Mouse (Mus musculus) myocyte (in vitro differentiated cells): ENCODE results near the gene Sema4g. TPM values are rescaled to one million over a fixed set of nuclear protein-coding genes. Genes with fewer than 3 reads are reported as not detected.

Experiments used
- H3K27me3 ChIP-seq: one replicate; pipeline ENCODE4 v1.6.1; 2011; ENCODE audit not compliant: control insufficient read depth, insufficient read depth, insufficient read length
- H3K36me3 ChIP-seq: one replicate; pipeline ENCODE4 v1.6.1; 2011; ENCODE audit not compliant: control insufficient read depth, insufficient read depth
- H3K4me2 ChIP-seq: one replicate; pipeline ENCODE4 v1.6.1; 2011; ENCODE audit warnings: low read depth, control low read depth
- H3K4me3 ChIP-seq: one replicate; pipeline ENCODE4 v1.5.1; 2011; ENCODE audit warnings: mild to moderate bottlenecking, control low read depth, moderate library complexity
- H3K79me2 ChIP-seq: one replicate; pipeline ENCODE4 v1.6.1; 2011; ENCODE audit not compliant: control insufficient read depth, insufficient read depth
- H3ac ChIP-seq: one replicate; pipeline ENCODE4 v1.6.1; 2011; ENCODE audit not compliant: control insufficient read depth, insufficient read length
- CEBPB ChIP-seq: IDR thresholded peaks from 2 replicates; pipeline ENCODE4 v1.6.1; 2011; ENCODE audit warnings: mild to moderate bottlenecking, moderate library complexity; ENCODE audit not compliant: poor library complexity, insufficient read depth, severe bottlenecking
- E2F4 ChIP-seq: IDR thresholded peaks from one replicate; pipeline ENCODE4 v1.6.1; 2011; ENCODE audit warnings: mild to moderate bottlenecking, control low read depth, moderate library complexity; ENCODE audit not compliant: insufficient read depth
- MAX ChIP-seq: IDR thresholded peaks from one replicate; pipeline ENCODE4 v1.6.1; 2011; ENCODE audit warnings: low read depth, mild to moderate bottlenecking, control low read depth
- MYOD1 ChIP-seq, 3 experiments: IDR thresholded peaks; one replicate each; pipeline ENCODE4 v1.6.1; 2011; ENCODE audit warnings: control low read depth in 2 of 3, low read depth in 2 of 3, mild to moderate bottlenecking in 2 of 3, moderate library complexity in 1 of 3; ENCODE audit not compliant: insufficient read length in 2 of 3, control insufficient read depth in 1 of 3
- MYOG ChIP-seq, 3 experiments: IDR thresholded peaks; one replicate each; pipeline ENCODE4 v1.6.1; 2011; ENCODE audit warnings: control low read depth in 2 of 3, low read depth in 2 of 3, mild to moderate bottlenecking in 2 of 3; ENCODE audit not compliant: insufficient read length in 2 of 3, control insufficient read depth in 1 of 3, insufficient read depth in 1 of 3
- POLR2A ChIP-seq: IDR thresholded peaks from one replicate; pipeline ENCODE4 v1.6.1; 2011; ENCODE audit warnings: low read depth, mild to moderate bottlenecking, control low read depth, moderate library complexity; ENCODE audit not compliant: insufficient read length
- POLR2AphosphoS2 ChIP-seq: IDR thresholded peaks from one replicate; pipeline ENCODE4 v1.6.1; 2011; ENCODE audit warnings: low read depth, control low read depth; ENCODE audit not compliant: insufficient read length
- REST ChIP-seq: IDR thresholded peaks from one replicate; pipeline ENCODE4 v1.6.1; 2011; ENCODE audit warnings: mild to moderate bottlenecking, control low read depth, moderate library complexity; ENCODE audit not compliant: insufficient read depth, insufficient read length
- SRF ChIP-seq: IDR thresholded peaks from one replicate; pipeline ENCODE4 v1.6.1; 2011; ENCODE audit warnings: low read depth; ENCODE audit not compliant: control insufficient read depth, insufficient read length
- TCF12 ChIP-seq: IDR thresholded peaks from one replicate; pipeline ENCODE4 v1.6.1; 2011; ENCODE audit warnings: mild to moderate bottlenecking, control low read depth; ENCODE audit not compliant: poor library complexity, insufficient read depth, severe bottlenecking
- TCF3 ChIP-seq: IDR thresholded peaks from one replicate; pipeline ENCODE4 v1.6.1; 2011; ENCODE audit warnings: low read depth, control low read depth; ENCODE audit not compliant: insufficient read length
- USF1 ChIP-seq: IDR thresholded peaks from one replicate; pipeline ENCODE4 v1.6.1; 2011; ENCODE audit warnings: low read depth, mild to moderate bottlenecking, control low read depth, moderate library complexity
- polyA plus RNA-seq: library from polyadenylated mRNA; unstranded; fragments of >200 nt; fragmentation: generic; extraction: Trizol; gene quantifications from one replicate; pipeline ENCODE4 v1.2.1, GENCODE M21; 2012; ENCODE audit warnings: missing spikeins

The Sema4g gene
- polyA plus RNA-seq, 1 experiment, result 0.43 TPM

DNA sequence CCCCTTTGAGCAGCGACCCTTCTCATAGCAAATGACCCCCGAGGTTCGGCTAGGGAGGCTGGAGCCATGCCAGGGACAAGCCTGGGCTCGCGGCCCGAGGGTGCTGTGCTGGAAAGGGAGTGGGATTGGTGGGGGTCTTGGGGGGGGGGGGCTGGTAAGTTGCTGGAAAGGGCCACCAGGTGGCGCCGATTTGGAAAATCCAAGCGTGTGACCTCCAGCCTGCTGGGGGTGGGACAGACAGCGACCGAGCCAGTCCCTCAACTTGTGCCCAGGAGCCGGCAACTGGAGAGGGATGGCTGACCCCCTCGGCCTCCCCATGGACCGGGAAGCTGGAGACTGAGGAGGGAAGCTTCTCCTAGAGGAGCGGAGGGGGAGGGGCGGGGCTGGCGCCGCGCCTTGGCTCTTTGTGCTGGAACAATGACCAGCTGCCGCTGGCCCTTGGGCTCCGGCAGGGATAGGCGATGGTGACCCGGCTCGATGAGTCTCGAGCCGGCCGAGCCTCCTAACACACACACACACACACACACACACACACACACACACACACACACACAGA is 28.4 kb downstream of the Sema4g start:
- Histone ChIP-seq H3K27me3 (no peaks in the 10 kb centered on the region), H3K79me2 (peaks cover 50% of the 10 kb centered on the region), H3ac (peak overlapping the region; percentile 86), H3K4me2 (peak overlapping the region; percentile 90), H3K36me3 (no peaks in the 10 kb centered on the region), H3K4me3 (peak overlapping the region; percentile 87)
- TF ChIP-seq MYOG (IDR thresholded peaks at IDR 0.05; ENCODE audit: control insufficient read depth in 1 of 3, insufficient read depth in 1 of 3, insufficient read length in 2 of 3, low read depth in 2 of 3) (peak in 1 of 3 experiments; percentile 64), POLR2A (peak; percentile 51), USF1 (no peak), POLR2AphosphoS2 (peak; percentile 59), MAX (no peak), TCF12 (no peak), MYOD1 (IDR thresholded peaks at IDR 0.05; ENCODE audit: control insufficient read depth in 1 of 3, insufficient read length in 2 of 3, low read depth in 2 of 3) (no peak), SRF (no peak), E2F4 (no peak), TCF3 (no peak), REST (no peak), CEBPB (no peak)

DNA sequence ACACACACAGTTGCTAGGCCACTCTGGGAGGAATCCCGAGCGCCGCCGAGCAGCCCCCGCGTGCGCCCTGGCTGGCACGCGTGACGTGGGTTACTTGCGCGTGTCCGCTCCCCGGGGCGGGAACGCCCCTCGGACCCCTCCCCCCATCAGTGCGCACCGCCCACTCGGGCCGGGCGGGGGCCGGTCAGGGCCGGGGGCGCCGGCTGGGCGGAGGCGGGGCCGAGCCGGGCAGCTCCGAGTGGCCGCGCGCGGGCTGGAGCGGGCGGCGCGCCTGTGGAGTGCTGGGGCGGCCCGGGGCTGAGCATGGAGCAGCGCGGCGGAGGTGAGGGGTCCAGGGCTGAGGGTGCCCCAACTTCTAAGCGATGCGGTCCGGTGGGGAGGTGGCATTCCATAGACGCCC is 29.0 kb downstream of the Sema4g start:
- Histone ChIP-seq H3K27me3 (no peaks in the 10 kb centered on the region), H3K79me2 (peaks cover 55% of the 10 kb centered on the region), H3K4me3 (peak overlapping the region; percentile 87), H3ac (peak overlapping the region; percentile 86), H3K36me3 (no peaks in the 10 kb centered on the region), H3K4me2 (peak overlapping the region; percentile 90)
- TF ChIP-seq SRF (no peak), MAX (no peak), MYOG (IDR thresholded peaks at IDR 0.05; ENCODE audit: control insufficient read depth in 1 of 3, insufficient read depth in 1 of 3, insufficient read length in 2 of 3, low read depth in 2 of 3) (peak in 1 of 3 experiments; percentile 7), REST (no peak), E2F4 (no peak), POLR2AphosphoS2 (peak; percentile 74), TCF12 (no peak), POLR2A (peak; percentile 70), TCF3 (no peak), MYOD1 (IDR thresholded peaks at IDR 0.05; ENCODE audit: control insufficient read depth in 1 of 3, insufficient read length in 2 of 3, low read depth in 2 of 3) (no peak), CEBPB (no peak), USF1 (no peak)

DNA sequence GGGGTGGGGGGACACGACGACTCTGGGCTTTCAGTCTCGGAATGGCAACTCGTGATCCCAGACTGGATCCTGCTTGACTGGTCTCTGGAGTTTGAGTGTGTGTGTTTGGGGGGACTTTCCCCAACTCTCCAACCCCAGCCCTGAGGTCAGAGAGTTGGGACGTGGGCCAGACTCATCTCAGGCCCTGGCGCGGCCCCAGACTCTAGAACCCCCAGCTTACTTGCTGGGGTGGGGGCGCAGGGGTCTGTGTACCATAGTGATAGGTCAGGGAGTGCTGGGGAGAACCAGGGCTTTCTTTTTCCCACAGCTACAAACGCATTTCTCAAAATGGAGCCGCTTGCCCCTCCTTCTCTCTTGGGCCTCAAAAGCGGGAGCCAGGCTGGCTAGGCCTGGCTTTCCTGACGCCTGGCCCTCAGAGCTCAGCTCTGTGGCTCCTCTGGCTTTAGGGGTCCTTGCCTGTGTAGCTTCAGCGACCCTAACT is 29.5 kb downstream of the Sema4g start:
- H3K27me3 ChIP-seq, result no peaks in the 10 kb centered on the region
- H3K4me3 ChIP-seq, result peak overlapping the region; percentile 87
- no peaks in the 10 kb centered on the region for H3K36me3 ChIP-seq
- TF ChIP-seq CEBPB, result no peak
- no peak for TF ChIP-seq POLR2AphosphoS2
- no peak for TF ChIP-seq MYOG (IDR thresholded peaks at IDR 0.05; ENCODE audit: control insufficient read depth in 1 of 3, insufficient read depth in 1 of 3, insufficient read length in 2 of 3, low read depth in 2 of 3)
- TF ChIP-seq REST, result no peak
- no peak for TF ChIP-seq MYOD1 (IDR thresholded peaks at IDR 0.05; ENCODE audit: control insufficient read depth in 1 of 3, insufficient read length in 2 of 3, low read depth in 2 of 3)
- no peak for TF ChIP-seq MAX
- TF ChIP-seq E2F4, result no peak
- TF ChIP-seq POLR2A, result no peak
- peak overlapping the region; percentile 86 for H3ac ChIP-seq
- H3K4me2 ChIP-seq, result peak overlapping the region; percentile 78
- H3K79me2 ChIP-seq, result peaks cover 55% of the 10 kb centered on the region

DNA sequence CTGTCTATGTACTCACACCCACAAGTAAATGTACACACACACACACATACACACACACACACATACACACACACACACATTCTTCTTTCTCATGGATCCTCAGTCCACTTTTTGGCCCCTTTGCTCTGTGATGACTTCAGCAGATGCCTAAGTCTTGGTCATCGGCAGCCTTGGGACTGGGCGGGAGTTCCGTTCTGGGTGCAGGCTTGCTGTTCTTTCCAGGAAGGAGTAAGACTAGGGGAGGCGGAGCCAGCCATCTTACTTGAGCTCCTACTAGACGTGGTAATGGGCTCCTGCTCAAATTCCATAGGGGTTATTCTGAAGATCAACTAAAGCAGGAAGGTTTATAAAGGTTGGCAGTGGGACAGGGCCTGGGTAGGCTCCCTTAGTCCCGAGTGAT is 31.4 kb downstream of the Sema4g start:
- H3ac ChIP-seq, result no peak overlapping the region
- H3K4me2 ChIP-seq, result peak overlapping the region; percentile 78
- TF ChIP-seq E2F4 (no peak), USF1 (no peak), POLR2A (no peak), SRF (no peak), MAX (no peak)
- no peaks in the 10 kb centered on the region for H3K36me3 ChIP-seq
- H3K4me3 ChIP-seq, result no peak overlapping the region
- H3K79me2 ChIP-seq, result peaks cover 55% of the 10 kb centered on the region
- no peaks in the 10 kb centered on the region for H3K27me3 ChIP-seq

DNA sequence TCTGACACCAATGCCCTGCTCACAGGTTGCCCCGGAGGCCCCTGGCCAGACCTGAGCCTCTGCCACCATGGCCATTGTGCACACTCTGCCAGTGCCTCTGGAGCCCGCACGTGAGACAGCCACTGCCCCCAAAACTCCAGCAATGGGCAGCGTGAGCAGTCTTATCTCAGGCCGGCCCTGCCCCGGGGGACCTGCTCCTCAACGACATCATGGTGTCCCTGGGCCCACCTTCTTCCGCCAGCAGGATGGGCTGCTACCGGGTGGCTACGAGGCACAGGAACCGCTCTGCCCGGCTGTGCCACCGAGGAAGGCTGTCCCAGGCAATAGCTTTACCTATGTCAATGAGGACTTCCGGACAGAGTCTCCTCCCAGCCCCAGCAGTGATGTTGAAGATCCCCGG is 32.5 kb downstream of the Sema4g start:
- no peak for TF ChIP-seq REST
- TF ChIP-seq POLR2AphosphoS2, result peak; percentile 60
- no peak for TF ChIP-seq CEBPB
- TF ChIP-seq POLR2A, result peak; percentile 12
- H3K27me3 ChIP-seq, result no peaks in the 10 kb centered on the region
- H3K4me2 ChIP-seq, result peak overlapping the region; percentile 78
- peaks cover 48% of the 10 kb centered on the region for H3K79me2 ChIP-seq
- H3K36me3 ChIP-seq, result no peaks in the 10 kb centered on the region
- no peak overlapping the region for H3ac ChIP-seq
- no peak overlapping the region for H3K4me3 ChIP-seq
